Mouse (Mus musculus) forebrain, embryonic 14.5 days (tissue): Measurements from ENCODE around the gene Xrcc3. TPM values are rescaled to one million over a fixed set of nuclear protein-coding genes. Genes with fewer than 3 reads are reported as not detected.

Experiments used
- ATAC-seq: fragments of 200-750 bp; cut with Nextera tagmentation; 2 replicates; pipeline ENCODE4 v1.8.0; 2017; ENCODE audit warnings: mild to moderate bottlenecking, moderate library complexity
- DNase-seq: peaks from one replicate; pipeline ENCODE4 v3.0.0-alpha.2; 2015; ENCODE audit warnings: low spot score
- H3K27ac ChIP-seq: fragments of 300-500 bp; sonication (generic); 2 replicates; pipeline ENCODE4 v1.5.1; 2014; ENCODE audit warnings: low read depth, mild to moderate bottlenecking, control low read depth, low read length, moderate library complexity
- H3K27me3 ChIP-seq: fragments of 300-500 bp; sonication (generic); replicated peaks from 2 replicates; pipeline ENCODE4 v1.6.1; 2014; ENCODE audit warnings: low read length, control low read depth, mixed read lengths; ENCODE audit not compliant: control insufficient read depth, insufficient read depth
- H3K36me3 ChIP-seq: fragments of 300-500 bp; sonication (generic); 2 replicates; pipeline ENCODE4 v1.6.1; 2014; ENCODE audit warnings: low read length, control low read depth; ENCODE audit not compliant: control insufficient read depth, insufficient read depth
- H3K4me1 ChIP-seq: fragments of 300-500 bp; sonication (generic); 2 replicates; pipeline ENCODE4 v1.6.1; 2014; ENCODE audit warnings: antibody characterized with exemption, low read length, control low read depth; ENCODE audit not compliant: control insufficient read depth, insufficient read depth
- H3K4me2 ChIP-seq: fragments of 300-500 bp; sonication (generic); 2 replicates; pipeline ENCODE4 v1.6.1; 2014; ENCODE audit warnings: mild to moderate bottlenecking, control low read depth, low read length
- H3K4me3 ChIP-seq: fragments of 300-500 bp; sonication (generic); 2 replicates; pipeline ENCODE4 v1.5.1; 2014; ENCODE audit warnings: low read depth, low read length, control low read depth
- H3K9ac ChIP-seq: fragments of 300-500 bp; sonication (generic); 2 replicates; pipeline ENCODE4 v1.6.1; 2014; ENCODE audit warnings: mild to moderate bottlenecking, low read length, control low read depth, moderate library complexity
- H3K9me3 ChIP-seq: fragments of 300-500 bp; sonication (generic); replicated peaks from 2 replicates; pipeline ENCODE4 v1.6.1; 2016; ENCODE audit warnings: low read length, control low read depth, mixed read lengths; ENCODE audit not compliant: control insufficient read depth
- WGBS: fragments of 180-500 bp; shearing (Covaris S2); extraction: QIAGEN DNeasy Blood & Tissue Kit; methylation state at CpG from one replicate; pipeline ENCODE4 v1.1.7; 2014; 5-methylcytosine and 5-hydroxymethylcytosine counted together
- polyA plus RNA-seq: library from polyadenylated mRNA; unstranded; fragments of >200 nt; fragmentation: Nextera tagmentation; extraction: Ambion mirVana; gene quantifications from 2 replicates; pipeline ENCODE4 v1.2.1, GENCODE M21; 2014

Xrcc3 gene
- polyA plus RNA-seq, 1 experiment from 2014 or later: 3.7 TPM

GRCm38 (mm10) chr12:111760306-111760908, 53.3 kb downstream of the Xrcc3 start:
- H3K4me3 ChIP-seq: peak overlapping the region; percentile 86
- peak overlapping the region; percentile 89 for H3K4me2 ChIP-seq
- no peak overlapping the region for H3K27ac ChIP-seq
- no peak for DNase-seq
- peaks cover 16% of the 10 kb centered on the region for H3K4me1 ChIP-seq
- no peaks in the 10 kb centered on the region for H3K27me3 ChIP-seq
- no peak for ATAC-seq
- H3K36me3 ChIP-seq: peaks cover 12% of the 10 kb centered on the region; the same call in 1 of the 2 replicates
- H3K9ac ChIP-seq: peak overlapping the region; percentile 98
- 73% methylated on average over 7 of the region's 7 CpGs for WGBS
- no peaks in the 10 kb centered on the region for H3K9me3 ChIP-seq

DNA sequence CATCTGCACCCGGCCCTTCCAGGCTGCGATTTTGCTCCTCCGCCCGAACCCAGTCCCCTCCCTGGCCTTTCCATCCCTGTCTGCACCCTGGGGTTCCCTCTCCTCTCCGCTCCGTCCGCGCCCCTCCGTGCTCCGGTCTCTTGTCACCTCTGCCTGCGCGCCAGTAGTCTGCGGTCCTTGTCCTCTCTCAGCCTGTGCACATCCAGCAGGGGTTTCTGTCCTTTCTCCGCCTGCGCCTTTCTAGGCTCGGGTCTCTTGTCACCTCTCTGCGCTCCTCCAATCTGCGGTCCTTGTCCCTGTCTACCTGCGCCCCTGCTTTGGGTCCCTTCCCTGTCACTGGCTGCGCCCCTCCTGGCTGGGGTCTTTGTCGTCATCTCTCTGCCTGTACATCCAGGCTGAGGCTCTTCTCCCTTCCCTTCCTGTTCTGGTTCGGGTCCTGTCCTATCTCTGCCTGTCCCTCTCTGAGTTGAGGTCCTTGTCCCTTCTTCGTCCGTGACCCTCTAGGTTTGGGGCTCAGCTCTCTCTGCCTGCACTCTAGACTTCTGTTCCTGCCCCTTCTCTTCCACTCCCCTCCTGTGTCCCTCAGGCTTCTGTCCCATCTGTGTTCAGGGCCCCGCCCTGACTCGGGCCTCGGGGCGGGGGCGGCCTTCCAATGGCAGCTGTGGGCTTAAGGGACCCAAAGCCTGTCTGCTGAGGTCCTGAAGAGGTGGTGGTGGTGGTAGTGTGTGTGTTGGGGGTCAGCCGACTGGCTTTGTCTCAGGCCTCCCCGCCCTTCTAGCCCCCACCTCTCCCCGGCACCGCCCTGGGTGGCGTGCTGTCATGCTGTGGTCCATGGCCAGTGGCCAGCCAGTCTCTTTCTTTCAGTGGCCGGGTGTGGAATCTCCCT, 54.3 kb downstream of the Xrcc3 start:
- Histone ChIP-seq H3K4me2 (peak overlapping the region; percentile 89), H3K27me3 (no peaks in the 10 kb centered on the region), H3K4me1 (peaks cover 16% of the 10 kb centered on the region), H3K9me3 (no peaks in the 10 kb centered on the region), H3K36me3 (peaks cover 12% of the 10 kb centered on the region; the same call in 1 of the 2 replicates), H3K4me3 (peak overlapping the region; percentile 86), H3K9ac (peak overlapping the region; percentile 98), H3K27ac (peak overlapping the region; percentile 92)
- WGBS: 1% methylated on average over 35 of the region's 35 CpGs
- ATAC-seq (peak; percentile 52), DNase-seq (peak; percentile 46)

GRCm38 (mm10) chr12:111758381-111759175, 55.1 kb downstream of the Xrcc3 start, which contains the start of gene Klc1:
TSS of gene Klc1 (plus strand) at chr12:111758849.
- ATAC-seq (peak; percentile 85), DNase-seq (peak; percentile 83)
- Histone ChIP-seq H3K4me2 (peak within 1 kb of the TSS; percentile 89), H3K9ac (peak within 1 kb of the TSS; percentile 98), H3K4me1 (peaks cover 16% of the 10 kb centered on the region), H3K36me3 (peaks cover 12% of the 10 kb centered on the region; the same call in 1 of the 2 replicates), H3K9me3 (no peaks in the 10 kb centered on the region), H3K27ac (peak within 1 kb of the TSS; percentile 92), H3K27me3 (no peaks in the 10 kb centered on the region), H3K4me3 (peak within 1 kb of the TSS; percentile 86)
- WGBS: under 1% methylated on average over 71 of the region's 85 CpGs

DNA sequence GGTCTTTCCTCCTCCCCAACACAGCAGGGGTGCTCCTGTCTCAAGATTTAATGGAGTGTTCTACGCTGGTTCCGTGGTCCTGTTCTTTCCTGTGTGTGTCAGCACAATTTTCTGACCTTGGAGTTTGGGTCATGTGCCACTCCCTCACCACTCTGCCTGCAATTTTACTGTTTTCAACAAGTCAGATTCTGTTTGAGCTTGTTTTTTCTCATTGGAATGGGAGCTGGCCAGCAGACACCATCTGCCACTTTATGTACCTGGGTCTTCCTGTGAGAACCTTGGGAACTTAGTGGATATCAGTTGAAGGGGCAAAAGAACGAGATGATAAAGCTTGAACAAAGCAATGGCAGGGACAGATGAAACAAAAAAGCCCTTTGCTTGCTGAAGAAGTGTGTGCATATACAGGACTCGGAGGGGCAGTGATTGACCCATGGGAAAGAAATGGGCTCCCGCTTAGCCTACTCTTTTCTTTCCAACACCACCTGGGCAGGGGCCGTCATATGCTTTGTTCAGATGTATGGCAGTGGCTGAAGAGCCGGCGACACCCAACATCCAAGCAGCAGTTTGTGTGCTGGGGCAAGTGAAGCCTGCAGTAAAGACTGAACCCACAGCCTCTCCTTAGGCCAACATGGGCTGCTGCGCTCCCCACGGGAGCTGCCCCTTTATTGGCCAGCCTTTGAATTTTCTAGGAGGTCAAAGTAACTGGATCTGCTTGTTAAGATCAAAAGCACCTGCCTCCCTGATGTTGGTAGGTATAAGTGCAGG, 55.9 kb downstream of the Xrcc3 start:
- peak overlapping the region; percentile 92; the same call in 1 of the 2 replicates for H3K27ac ChIP-seq
- H3K9ac ChIP-seq: peak overlapping the region; percentile 98
- no peaks in the 10 kb centered on the region for H3K27me3 ChIP-seq
- peaks cover 16% of the 10 kb centered on the region for H3K4me1 ChIP-seq
- DNase-seq: no peak
- peak overlapping the region; percentile 89 for H3K4me2 ChIP-seq
- H3K36me3 ChIP-seq: peaks cover 4% of the 10 kb centered on the region; the same call in 1 of the 2 replicates
- 0 out of 2 replicates have a peak, but pooled peaks have one; percentile 1 for ATAC-seq
- peak overlapping the region; percentile 86 for H3K4me3 ChIP-seq
- no peaks in the 10 kb centered on the region for H3K9me3 ChIP-seq
- WGBS: 38% methylated on average over 10 of the region's 10 CpGs

DNA sequence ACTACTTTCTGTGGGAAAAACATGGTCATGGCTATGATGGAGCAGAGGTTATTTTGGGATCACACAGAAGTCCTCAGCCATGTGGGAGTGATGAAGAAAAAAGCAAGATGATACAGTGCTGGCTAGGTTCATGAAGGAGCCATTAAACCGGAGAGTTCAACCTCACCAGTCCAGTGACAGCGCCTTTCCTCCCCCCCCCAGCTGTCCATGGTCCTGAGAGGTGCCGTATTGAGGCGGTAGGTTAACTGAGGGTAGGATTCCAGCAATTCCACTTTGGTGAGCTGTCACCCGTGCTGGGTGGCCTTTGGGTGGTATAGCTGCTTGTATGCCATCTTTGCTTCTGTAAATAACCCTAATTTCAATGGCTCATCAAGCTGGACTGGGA, 57.0 kb downstream of the Xrcc3 start:
- no peak for ATAC-seq
- no peak overlapping the region for H3K4me2 ChIP-seq
- H3K36me3 ChIP-seq: no peaks in the 10 kb centered on the region
- DNase-seq: no peak
- H3K27me3 ChIP-seq: no peaks in the 10 kb centered on the region
- no peaks in the 10 kb centered on the region for H3K9me3 ChIP-seq
- peaks cover 16% of the 10 kb centered on the region for H3K4me1 ChIP-seq
- H3K27ac ChIP-seq: no peak overlapping the region
- 59% methylated on average over 5 of the region's 5 CpGs for WGBS
- H3K4me3 ChIP-seq: no peak overlapping the region
- no peak overlapping the region for H3K9ac ChIP-seq

DNA sequence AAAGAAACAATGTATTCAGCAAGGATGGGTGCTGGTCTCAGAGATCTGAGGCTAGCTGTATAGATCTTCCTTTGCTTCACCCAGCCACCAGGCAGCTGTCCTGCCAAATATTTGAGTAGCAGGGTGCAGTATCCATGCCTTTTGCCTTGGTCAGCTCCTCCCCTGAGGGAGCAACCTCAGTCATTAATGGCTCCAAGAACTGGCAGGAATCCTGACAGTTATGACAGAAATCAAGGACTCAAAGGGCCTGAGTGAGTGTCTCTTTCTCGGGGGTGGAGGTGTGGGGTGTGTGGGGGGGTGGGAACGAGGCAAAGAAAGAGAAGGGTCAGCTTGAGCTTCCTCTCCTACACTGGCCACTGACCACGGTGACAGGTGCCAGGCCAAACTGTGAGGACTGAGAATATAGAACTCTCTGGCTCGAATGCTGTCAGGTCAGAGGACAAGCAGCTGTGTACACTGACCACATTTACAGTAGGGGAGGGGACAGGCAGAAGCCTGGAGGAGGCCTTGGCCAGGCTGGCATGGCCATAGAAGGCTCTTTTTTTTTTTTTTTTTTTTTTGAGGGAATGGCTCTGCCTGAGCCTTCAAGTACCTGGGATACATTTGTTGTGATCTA, 57.5 kb downstream of the Xrcc3 start:
- WGBS: 76% methylated on average over 4 of the region's 4 CpGs
- no peak for DNase-seq
- no peak for ATAC-seq
- H3K27ac ChIP-seq: no peak overlapping the region
- no peak overlapping the region for H3K9ac ChIP-seq
- no peaks in the 10 kb centered on the region for H3K36me3 ChIP-seq
- H3K4me1 ChIP-seq: peaks cover 16% of the 10 kb centered on the region
- H3K4me3 ChIP-seq: no peak overlapping the region
- no peaks in the 10 kb centered on the region for H3K27me3 ChIP-seq
- H3K4me2 ChIP-seq: no peak overlapping the region
- no peaks in the 10 kb centered on the region for H3K9me3 ChIP-seq

DNA sequence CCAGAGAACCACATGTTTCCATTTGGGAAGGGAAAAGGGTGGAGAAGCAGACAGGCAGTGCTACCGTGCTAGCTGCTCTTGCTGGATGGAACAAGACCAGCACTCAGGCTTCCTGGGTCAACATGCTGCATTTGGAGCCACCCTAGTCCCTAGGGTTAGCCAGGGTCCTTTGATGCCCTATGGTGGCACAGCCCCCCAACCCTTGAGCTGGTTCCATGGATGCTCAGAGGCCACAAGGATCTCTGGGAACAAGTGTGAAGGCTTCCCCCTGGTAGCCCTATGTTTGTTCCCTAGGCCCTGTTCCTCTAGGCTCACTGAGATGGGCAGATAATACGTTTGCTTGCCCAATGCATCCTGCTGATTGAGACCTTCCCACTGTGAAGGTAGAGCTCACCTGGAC, 58.4 kb downstream of the Xrcc3 start:
- H3K9ac ChIP-seq: no peak overlapping the region
- H3K4me2 ChIP-seq: no peak overlapping the region
- 67% methylated on average over 2 of the region's 2 CpGs for WGBS
- ATAC-seq: no peak
- no peaks in the 10 kb centered on the region for H3K27me3 ChIP-seq
- no peak for DNase-seq
- no peaks in the 10 kb centered on the region for H3K36me3 ChIP-seq
- H3K4me1 ChIP-seq: peaks cover 10% of the 10 kb centered on the region
- H3K4me3 ChIP-seq: no peak overlapping the region
- no peaks in the 10 kb centered on the region for H3K9me3 ChIP-seq
- H3K27ac ChIP-seq: no peak overlapping the region

GRCm38 (mm10) chr12:111754710-111755109, 59.0 kb downstream of the Xrcc3 start:
- H3K4me2 ChIP-seq: no peak overlapping the region
- no peak overlapping the region for H3K27ac ChIP-seq
- no peak overlapping the region for H3K9ac ChIP-seq
- H3K36me3 ChIP-seq: no peaks in the 10 kb centered on the region
- peaks cover 6% of the 10 kb centered on the region for H3K4me1 ChIP-seq
- H3K27me3 ChIP-seq: no peaks in the 10 kb centered on the region
- no peaks in the 10 kb centered on the region for H3K9me3 ChIP-seq
- DNase-seq: no peak
- H3K4me3 ChIP-seq: no peak overlapping the region
- ATAC-seq: no peak
